Mouse (Mus musculus) intestine, embryonic 15.5 days (tissue): ENCODE measurements around the gene Fsd1. TPM values are rescaled to one million over a fixed set of nuclear protein-coding genes. Genes with fewer than 3 reads are reported as not detected.

Experiments used
- ATAC-seq: fragments of 200-750 bp; cut with Nextera tagmentation; 2 replicates; pipeline ENCODE4 v1.8.0; 2017; ENCODE audit warnings: moderate TSS enrichment, moderate library complexity
- H3K27ac ChIP-seq: fragments of 300-500 bp; sonication (generic); 2 replicates; pipeline ENCODE4 v1.5.1; 2015; ENCODE audit warnings: mild to moderate bottlenecking, inconsistent platforms
- H3K27me3 ChIP-seq: fragments of 300-500 bp; sonication (generic); replicated peaks from 2 replicates; pipeline ENCODE4 v1.6.1; 2015; ENCODE audit warnings: inconsistent platforms
- H3K36me3 ChIP-seq: fragments of 300-500 bp; sonication (generic); 2 replicates; pipeline ENCODE4 v1.6.1; 2015; ENCODE audit warnings: inconsistent platforms
- H3K4me1 ChIP-seq: fragments of 300-500 bp; sonication (generic); replicated peaks from 2 replicates; pipeline ENCODE4 v1.6.1; 2015; ENCODE audit warnings: inconsistent platforms
- H3K4me2 ChIP-seq: fragments of 300-500 bp; sonication (generic); replicated peaks from 2 replicates; pipeline ENCODE4 v1.6.1; 2015; ENCODE audit warnings: mild to moderate bottlenecking, inconsistent platforms
- H3K4me3 ChIP-seq: fragments of 300-500 bp; sonication (generic); replicated peaks from 2 replicates; pipeline ENCODE4 v1.5.1; 2015; ENCODE audit warnings: inconsistent platforms
- H3K9ac ChIP-seq: fragments of 300-500 bp; sonication (generic); 2 replicates; pipeline ENCODE4 v1.6.1; 2015; ENCODE audit warnings: inconsistent platforms
- H3K9me3 ChIP-seq: fragments of 300-500 bp; sonication (generic); 2 replicates; pipeline ENCODE4 v1.6.1; 2016; ENCODE audit warnings: inconsistent platforms
- WGBS: fragments of 180-500 bp; shearing (Covaris S2); methylation state at CpG from one replicate; pipeline ENCODE4 v1.1.7; 2015; 5-methylcytosine and 5-hydroxymethylcytosine counted together
- polyA plus RNA-seq: library from polyadenylated mRNA; unstranded; fragments of >200 nt; fragmentation: Nextera tagmentation; extraction: Ambion mirVana; gene quantifications from 2 replicates; pipeline ENCODE4 v1.2.1, GENCODE M21; 2015

Gene Fsd1
- polyA plus RNA-seq, 1 experiment from 2014 or later = 11.5 TPM

GRCm38 (mm10) chr17:55964996-55965395 is 21.3 kb upstream of the Fsd1 start:
- peaks cover 6% of the 10 kb centered on the region; the same call in 1 of the 2 replicates for H3K4me1 ChIP-seq
- no peak for ATAC-seq
- H3K27me3 ChIP-seq = 0 out of 2 replicates have a peak, but pooled peaks cover 4% of the 10 kb centered on the region
- no peak overlapping the region for H3K4me3 ChIP-seq
- H3K9ac ChIP-seq = no peak overlapping the region
- no peak overlapping the region for H3K27ac ChIP-seq
- H3K36me3 ChIP-seq = peaks cover 36% of the 10 kb centered on the region
- no peaks in the 10 kb centered on the region for H3K9me3 ChIP-seq
- no peak overlapping the region for H3K4me2 ChIP-seq
- WGBS = 82% methylated on average over 9 of the region's 9 CpGs

DNA sequence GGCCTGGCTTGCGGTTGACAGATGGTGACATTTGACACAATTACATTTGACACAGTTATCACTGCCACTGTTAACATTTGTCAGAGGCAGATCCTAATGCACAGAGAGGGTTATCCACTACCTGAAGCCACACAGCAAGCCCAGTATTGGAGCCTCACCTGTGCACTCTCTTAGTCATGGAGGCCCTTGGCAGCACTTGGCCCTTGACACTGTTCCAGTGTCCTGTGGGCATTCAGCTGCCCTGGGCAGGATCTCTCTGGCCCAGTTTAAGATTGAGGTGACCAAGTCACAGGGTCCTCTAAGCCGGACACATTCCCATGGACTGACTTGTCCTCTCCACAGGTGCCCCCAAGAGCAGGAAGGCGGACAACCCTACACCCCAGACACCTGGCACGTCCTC is 19.1 kb upstream of the Fsd1 start:
- WGBS = 96% methylated on average over 4 of the region's 4 CpGs
- peaks cover 14% of the 10 kb centered on the region for H3K4me1 ChIP-seq
- H3K4me2 ChIP-seq = no peak overlapping the region
- H3K9ac ChIP-seq = no peak overlapping the region
- H3K9me3 ChIP-seq = no peaks in the 10 kb centered on the region
- H3K27me3 ChIP-seq = peaks cover 18% of the 10 kb centered on the region; the same call in 1 of the 2 replicates
- H3K27ac ChIP-seq = no peak overlapping the region
- H3K4me3 ChIP-seq = no peak overlapping the region
- peaks cover 24% of the 10 kb centered on the region for H3K36me3 ChIP-seq
- ATAC-seq = no peak

DNA sequence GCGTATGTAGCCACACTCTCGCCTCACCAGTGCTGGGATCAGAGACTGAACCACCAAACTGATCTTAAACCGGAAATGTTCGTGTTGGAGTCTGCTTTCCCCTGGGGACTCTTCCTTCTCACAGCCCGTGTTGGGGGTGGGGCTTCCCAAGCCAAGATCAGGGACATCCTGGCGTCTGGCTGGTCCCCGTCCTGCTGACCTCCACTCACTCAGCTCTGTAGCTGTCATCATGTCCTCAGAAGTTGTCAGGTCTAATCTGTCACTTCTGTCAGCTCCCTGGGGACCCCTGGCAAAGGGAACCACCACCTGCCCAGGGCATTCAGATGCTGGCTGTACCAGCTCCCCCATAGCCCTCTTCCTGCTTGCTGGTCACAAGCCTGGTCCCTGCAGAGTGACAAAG is 18.1 kb upstream of the Fsd1 start:
- H3K4me2 ChIP-seq = no peak overlapping the region
- no peak overlapping the region for H3K27ac ChIP-seq
- 65% methylated on average over 7 of the region's 7 CpGs for WGBS
- peaks cover 11% of the 10 kb centered on the region for H3K4me1 ChIP-seq
- H3K9me3 ChIP-seq = no peaks in the 10 kb centered on the region
- H3K9ac ChIP-seq = no peak overlapping the region
- H3K36me3 ChIP-seq = peaks cover 22% of the 10 kb centered on the region
- ATAC-seq = no peak
- H3K27me3 ChIP-seq = peaks cover 18% of the 10 kb centered on the region; the same call in 1 of the 2 replicates
- H3K4me3 ChIP-seq = no peak overlapping the region

- H3K4me2 ChIP-seq = peak overlapping the region; percentile 86; the same call in 1 of the 2 replicates
- no peak overlapping the region for H3K9ac ChIP-seq
- no peaks in the 10 kb centered on the region for H3K9me3 ChIP-seq
- H3K4me3 ChIP-seq = no peak overlapping the region
- 45% methylated on average over 14 of the region's 14 CpGs for WGBS
- no peak for ATAC-seq
- H3K27me3 ChIP-seq = peaks cover 18% of the 10 kb centered on the region; the same call in 1 of the 2 replicates
- peaks cover 19% of the 10 kb centered on the region for H3K36me3 ChIP-seq
- peaks cover 9% of the 10 kb centered on the region for H3K4me1 ChIP-seq
- H3K27ac ChIP-seq = no peak overlapping the region
Observed at GRCm38 (mm10) chr17:55969560-55969959, 16.7 kb upstream of the Fsd1 start.

DNA sequence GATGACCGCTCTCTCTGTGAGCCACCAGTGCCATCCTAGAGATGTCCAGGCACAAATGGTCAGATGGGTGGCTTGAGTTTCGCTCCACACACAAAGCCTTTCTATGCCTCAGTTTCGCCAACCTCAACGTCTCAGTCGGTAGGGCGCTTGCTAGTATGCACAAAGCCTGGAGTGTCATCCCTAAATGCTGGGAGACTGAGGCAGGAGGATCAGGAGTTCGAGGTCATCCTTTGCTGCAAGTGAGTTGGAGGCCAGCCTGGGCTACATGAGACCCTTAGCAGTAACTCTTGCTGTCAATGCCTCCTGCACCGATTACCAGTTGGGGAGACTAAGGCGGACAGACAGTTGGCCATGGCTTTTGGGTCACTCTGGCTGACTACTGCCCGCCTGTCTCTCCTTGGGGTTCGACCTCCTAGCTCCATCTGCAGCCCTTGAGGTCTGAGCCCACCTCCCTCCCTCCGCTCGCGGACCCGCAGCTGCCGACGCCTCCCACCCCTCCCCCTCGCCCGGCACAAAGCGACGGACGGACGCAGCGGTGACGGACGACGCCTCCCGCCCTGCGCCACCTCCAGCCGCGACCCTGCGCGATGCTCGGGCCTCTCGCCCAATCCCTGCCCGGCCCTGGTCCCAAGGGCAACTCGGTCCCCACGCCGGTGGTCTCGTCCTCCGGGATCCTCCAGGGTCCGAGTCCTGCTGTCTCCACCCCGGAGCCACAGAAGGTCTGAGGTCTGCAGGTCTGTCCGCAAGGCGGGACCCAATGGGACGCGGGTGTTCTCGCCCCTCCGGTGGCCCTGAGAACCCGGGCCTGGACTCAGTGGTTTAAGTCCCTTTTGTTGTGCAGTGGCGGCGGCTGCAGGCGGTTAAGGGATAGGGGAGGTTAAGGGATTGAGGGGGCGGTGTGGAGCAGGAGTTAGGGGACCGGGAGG is 16.1 kb upstream of the Fsd1 start, which contains the start of gene Shd:
Gene Shd, plus strand, starts transcription at position 502 of the 926 bp plus-strand sequence.
- Histone ChIP-seq H3K27ac (no peak within 1 kb of the TSS), H3K9me3 (no peaks in the 10 kb centered on the region), H3K4me1 (peaks cover 9% of the 10 kb centered on the region), H3K4me3 (peak within 1 kb of the TSS; percentile 45), H3K36me3 (peaks cover 12% of the 10 kb centered on the region), H3K27me3 (peaks cover 18% of the 10 kb centered on the region; the same call in 1 of the 2 replicates), H3K9ac (peak within 1 kb of the TSS; percentile 47), H3K4me2 (peak within 1 kb of the TSS; percentile 86)
- 9% methylated on average over 54 of the region's 55 CpGs for WGBS
- ATAC-seq = peak; percentile 53

GRCm38 (mm10) chr17:55971453-55971852 is 14.9 kb upstream of the Fsd1 start:
- H3K4me1 ChIP-seq = peaks cover 15% of the 10 kb centered on the region
- 40% methylated on average over 22 of the region's 22 CpGs for WGBS
- ATAC-seq = no peak
- peaks cover 9% of the 10 kb centered on the region for H3K36me3 ChIP-seq
- H3K9ac ChIP-seq = no peak overlapping the region
- peak overlapping the region; percentile 45; the same call in 1 of the 2 replicates for H3K4me3 ChIP-seq
- H3K4me2 ChIP-seq = peak overlapping the region; percentile 86; the same call in 1 of the 2 replicates
- no peaks in the 10 kb centered on the region for H3K9me3 ChIP-seq
- H3K27ac ChIP-seq = no peak overlapping the region
- peaks cover 18% of the 10 kb centered on the region; the same call in 1 of the 2 replicates for H3K27me3 ChIP-seq

- Histone ChIP-seq H3K4me2 (peak overlapping the region; percentile 33; the same call in 1 of the 2 replicates), H3K27ac (no peak overlapping the region), H3K4me1 (peaks cover 13% of the 10 kb centered on the region), H3K36me3 (no peaks in the 10 kb centered on the region), H3K4me3 (no peak overlapping the region), H3K9ac (no peak overlapping the region), H3K27me3 (peaks cover 4% of the 10 kb centered on the region; the same call in 1 of the 2 replicates), H3K9me3 (no peaks in the 10 kb centered on the region)
- 13% methylated on average over 13 of the region's 13 CpGs for WGBS
- peak; percentile 90 for ATAC-seq
Observed at GRCm38 (mm10) chr17:55976255-55976862, 9.9 kb upstream of the Fsd1 start.

GRCm38 (mm10) chr17:55977301-55977700 is 9.0 kb upstream of the Fsd1 start:
- Histone ChIP-seq H3K9me3 (no peaks in the 10 kb centered on the region), H3K4me3 (no peak overlapping the region), H3K4me1 (peaks cover 12% of the 10 kb centered on the region; the same call in 1 of the 2 replicates), H3K27me3 (no peaks in the 10 kb centered on the region), H3K27ac (no peak overlapping the region), H3K4me2 (no peak overlapping the region), H3K36me3 (no peaks in the 10 kb centered on the region), H3K9ac (no peak overlapping the region)
- no peak for ATAC-seq
- 24% methylated on average over 3 of the region's 3 CpGs for WGBS

DNA sequence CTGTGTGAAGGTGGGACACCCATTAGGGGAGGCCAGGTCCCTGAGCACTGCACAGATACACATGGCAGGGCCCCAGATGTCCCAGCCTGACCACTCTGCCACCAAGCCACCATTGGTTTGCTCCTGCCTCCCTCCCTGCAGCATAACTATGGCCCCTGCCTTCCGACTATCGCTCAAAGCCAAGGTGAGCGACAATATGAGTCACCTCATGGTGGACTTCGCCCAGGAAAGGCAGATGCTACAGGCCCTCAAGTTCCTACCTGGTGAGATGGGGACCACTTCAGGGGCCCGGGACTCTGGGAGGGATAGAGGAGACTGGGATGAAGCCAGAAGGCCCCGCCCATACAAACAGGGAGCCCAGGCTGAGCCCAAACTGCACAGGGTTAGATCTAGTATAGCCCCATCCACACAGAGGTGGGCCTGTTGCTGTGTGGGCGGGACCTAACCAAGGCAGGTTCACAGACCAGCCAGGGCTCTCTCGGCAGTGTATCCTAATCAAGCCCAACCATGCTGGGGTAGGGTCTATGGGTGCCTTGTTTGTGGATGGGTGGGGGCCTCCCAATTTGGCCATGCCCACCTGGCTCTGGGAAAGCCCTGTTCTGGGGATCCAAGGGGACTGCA is 4.1 kb downstream of the Fsd1 start:
- Histone ChIP-seq H3K4me1 (peaks cover 9% of the 10 kb centered on the region; the same call in 1 of the 2 replicates), H3K4me2 (no peak overlapping the region), H3K27me3 (no peaks in the 10 kb centered on the region), H3K36me3 (no peaks in the 10 kb centered on the region), H3K4me3 (0 out of 2 replicates have a peak overlapping the region, but pooled peaks have one; percentile 3), H3K27ac (no peak overlapping the region), H3K9me3 (no peaks in the 10 kb centered on the region), H3K9ac (no peak overlapping the region)
- peak; percentile 63 for ATAC-seq
- 75% methylated on average over 8 of the region's 8 CpGs for WGBS

DNA sequence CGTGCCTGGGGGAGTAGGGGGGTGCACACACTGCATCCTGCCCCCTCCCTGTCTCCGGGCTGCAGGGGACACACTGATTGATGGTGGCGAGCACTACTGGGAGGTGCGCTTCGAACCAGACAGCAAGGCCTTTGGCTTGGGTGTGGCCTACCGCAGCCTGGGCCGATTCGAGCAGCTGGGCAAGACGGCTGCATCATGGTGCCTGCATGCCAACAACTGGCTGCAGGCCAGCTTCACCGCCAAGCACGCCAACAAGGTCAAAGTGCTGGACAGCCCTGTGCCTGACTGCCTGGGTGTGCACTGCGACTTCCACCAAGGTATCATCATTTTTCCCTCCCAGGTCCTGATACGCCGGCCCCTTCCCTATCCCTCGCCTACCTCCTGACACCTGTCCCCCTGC is 9.7 kb downstream of the Fsd1 start:
- Histone ChIP-seq H3K36me3 (peaks cover 5% of the 10 kb centered on the region; the same call in 1 of the 2 replicates), H3K9me3 (no peaks in the 10 kb centered on the region), H3K9ac (no peak overlapping the region), H3K27me3 (no peaks in the 10 kb centered on the region), H3K4me1 (0 out of 2 replicates have a peak, but pooled peaks cover 3% of the 10 kb centered on the region), H3K4me2 (no peak overlapping the region), H3K4me3 (no peak overlapping the region), H3K27ac (no peak overlapping the region)
- 79% methylated on average over 15 of the region's 15 CpGs for WGBS
- ATAC-seq = peak; percentile 31

- no peaks in the 10 kb centered on the region for H3K9me3 ChIP-seq
- no peak overlapping the region for H3K27ac ChIP-seq
- H3K27me3 ChIP-seq = no peaks in the 10 kb centered on the region
- no peak overlapping the region for H3K4me3 ChIP-seq
- ATAC-seq = no peak
- H3K4me2 ChIP-seq = peak overlapping the region; percentile 22; the same call in 1 of the 2 replicates
- H3K9ac ChIP-seq = no peak overlapping the region
- H3K4me1 ChIP-seq = peaks cover 3% of the 10 kb centered on the region; the same call in 1 of the 2 replicates
- peaks cover 5% of the 10 kb centered on the region; the same call in 1 of the 2 replicates for H3K36me3 ChIP-seq
- 18% methylated on average over 30 of the region's 30 CpGs for WGBS
Observed at GRCm38 (mm10) chr17:55999794-56000499, 13.6 kb downstream of the Fsd1 start.
